Mouse (Mus musculus) ES-E14 (cell line): Measurements from ENCODE around the gene Csn2.

ENCODE experiments used
- CHD2 ChIP-seq: IDR thresholded peaks from 2 replicates; pipeline ENCODE4 v1.6.1; 2014; ENCODE audit warnings: mild to moderate bottlenecking, low read depth, low read length, inconsistent platforms
- HCFC1 ChIP-seq: IDR thresholded peaks from 2 replicates; pipeline ENCODE4 v1.6.1; 2012; ENCODE audit warnings: low read length, inconsistent platforms, borderline replicate concordance; ENCODE audit not compliant: insufficient read depth
- MAFK ChIP-seq: IDR thresholded peaks from 2 replicates; pipeline ENCODE4 v1.6.1; 2014; ENCODE audit warnings: mild to moderate bottlenecking, low read depth, low read length, inconsistent platforms; ENCODE audit not compliant: insufficient read depth
- ZC3H11A ChIP-seq: IDR thresholded peaks from 2 replicates; pipeline ENCODE4 v1.6.1; 2012; ENCODE audit warnings: low read depth, mild to moderate bottlenecking, inconsistent platforms, low read length, borderline replicate concordance
- ZNF384 ChIP-seq: IDR thresholded peaks from 2 replicates; pipeline ENCODE4 v1.6.1; 2012; ENCODE audit warnings: low read depth, low read length, inconsistent platforms

- TF ChIP-seq ZC3H11A (no peak), CHD2 (no peak), MAFK (no peak), ZNF384 (no peak), HCFC1 (no peak)
Observed at GRCm38 (mm10) chr5:87699530-87699929, at the start of gene Csn2.
